Mouse (Mus musculus): Measurements from ENCODE around the gene Syt7.

DNA sequence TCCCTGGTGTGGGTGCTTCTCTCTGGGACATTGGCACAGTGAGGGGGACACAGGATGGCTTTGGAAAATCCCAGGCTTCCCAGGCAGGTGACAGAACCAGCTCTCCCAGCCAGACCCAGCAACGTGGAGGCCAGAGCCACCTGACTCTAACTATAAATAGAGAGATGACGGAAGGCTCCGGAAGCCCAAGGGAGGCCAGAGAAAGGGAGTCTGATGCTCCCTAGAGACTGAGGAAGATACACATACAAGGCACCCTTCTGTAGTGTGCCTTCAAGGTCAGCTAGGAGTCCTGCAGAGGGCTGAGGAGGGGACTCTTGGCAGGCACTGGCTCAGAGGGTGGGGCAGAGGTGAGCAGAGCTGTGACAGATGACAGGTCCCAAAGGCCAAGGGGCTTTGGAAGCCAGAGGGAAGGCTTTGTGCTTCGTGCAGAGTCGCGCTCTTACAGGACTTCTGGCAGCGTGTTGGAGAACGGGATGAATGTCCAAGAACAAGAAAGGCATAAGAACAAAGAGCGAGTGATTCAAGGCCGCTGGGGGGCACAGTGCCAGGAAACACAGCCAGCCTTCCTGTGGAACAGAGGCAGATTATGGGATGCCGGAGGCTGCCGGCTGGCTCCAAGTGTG, 47.0 kb upstream of the Syt7 start:
- TF ChIP-seq CTCF (IDR thresholded peaks at IDR 0.05; ENCODE audit: insufficient read depth, low read length) (no peak), POLR2A (IDR thresholded peaks at IDR 0.05; ENCODE audit: borderline replicate concordance, extremely low read depth, low read depth, low read length) (no peak)
